Mouse (Mus musculus) megakaryocyte, embryonic 14.5 days (primary cell): ENCODE results near the gene Cntn4.

Source experiments
- FLI1 ChIP-seq: IDR thresholded peaks from 2 replicates; pipeline ENCODE4 v1.6.1; 2012; ENCODE audit warnings: low read length, inconsistent platforms, mixed read lengths
- GATA1 ChIP-seq: IDR thresholded peaks from 3 replicates; pipeline ENCODE4 v1.6.1; 2012; ENCODE audit warnings: mixed read lengths, low read length, inconsistent platforms, borderline replicate concordance

DNA sequence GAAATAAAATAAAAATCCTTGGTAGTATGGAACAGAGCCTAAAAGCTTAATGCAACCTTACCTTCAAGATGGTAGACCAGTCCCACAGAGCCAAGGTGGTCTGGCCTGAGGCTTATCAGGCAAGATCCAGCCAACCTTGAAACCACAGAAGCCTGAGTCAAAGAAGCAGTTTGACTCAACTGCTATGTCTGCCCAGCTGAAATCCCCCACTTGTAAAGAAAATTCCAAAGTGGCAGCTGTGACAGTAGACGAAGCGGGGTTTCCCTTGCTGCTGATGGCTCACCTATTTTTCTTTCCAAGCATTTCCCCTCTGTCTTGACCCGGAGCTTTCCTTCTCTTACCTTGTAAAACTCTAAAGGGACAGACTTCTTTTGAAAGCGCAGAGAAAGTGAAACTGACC, 1048.2 kb downstream of the Cntn4 start:
- TF ChIP-seq GATA1 (no peak), FLI1 (no peak)
